Comparison of ENCODE assay signal across 8 mouse cellular contexts in the genomic region with DNA sequence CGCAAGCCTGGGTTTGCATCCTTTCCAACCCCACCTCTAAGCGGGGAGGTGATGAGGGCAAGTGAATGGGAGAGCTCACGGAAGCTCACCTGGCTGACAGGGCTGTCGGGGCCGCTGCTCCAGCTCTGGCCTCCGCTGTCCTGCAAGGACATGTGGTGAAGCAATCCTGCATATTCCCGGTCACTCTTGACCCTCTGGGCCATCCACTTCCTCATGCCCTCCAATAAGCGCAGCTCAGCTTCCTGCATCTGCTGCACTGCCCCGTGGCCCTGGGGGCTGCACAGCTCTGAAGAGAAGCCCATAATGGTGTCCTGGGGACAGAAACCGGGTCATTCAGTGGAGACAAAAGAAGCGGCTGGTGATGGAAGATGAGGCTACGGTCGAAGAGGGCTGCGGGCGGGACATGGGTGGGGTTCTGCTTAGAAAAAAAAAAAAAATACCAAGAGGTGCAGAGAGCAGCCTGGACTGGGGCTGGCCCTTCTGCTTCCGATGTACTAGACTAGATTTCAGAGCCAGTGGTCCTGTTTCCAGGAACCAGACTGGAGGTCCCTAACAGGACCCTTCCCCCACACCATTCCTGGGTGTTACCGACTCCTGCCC. TPM values are rescaled to one million over a fixed set of nuclear protein-coding genes. Genes with fewer than 3 reads are reported as not detected.
DNase-seq lines count a peak whose midpoint lies in the region; ATAC-seq lines count a peak whose summit lies in the region.

No protein-coding gene starts in this region.

- 22% methylated on average over 17 of the region's 17 CpGs for WGBS in forebrain, embryonic 11.5 days
- 39% methylated on average over 17 of the region's 17 CpGs for WGBS in forebrain, embryonic 16.5 days
- WGBS in embryonic facial prominence, embryonic 14.5 days: 33% methylated on average over 17 of the region's 17 CpGs
- WGBS in intestine, embryonic 14.5 days: 43% methylated on average over 17 of the region's 17 CpGs
- WGBS in stomach, embryonic 14.5 days: 38% methylated on average over 17 of the region's 17 CpGs

- 0 out of 2 replicates have a peak, but pooled peaks have one; percentile 49 for ATAC-seq in forebrain, embryonic 11.5 days (replicated peaks; ENCODE audit: low FRiP score)
- no peak for ATAC-seq in forebrain, embryonic 16.5 days
- ATAC-seq in embryonic facial prominence, embryonic 14.5 days (ENCODE audit: low read depth): no peak; the same call in 1 of the 2 replicates
- ATAC-seq in intestine, embryonic 14.5 days (replicated peaks; ENCODE audit: low FRiP score, low TSS enrichment, low read depth): no peak
- no peak for ATAC-seq in stomach, embryonic 14.5 days (ENCODE audit: insufficient number of reproducible peaks, insufficient read depth, low FRiP score, low read depth)

- peak overlapping the region; percentile 43; the same call in 1 of the 2 replicates for H3K4me2 ChIP-seq in forebrain, embryonic 11.5 days (ENCODE audit: low read depth, low read length, severe bottlenecking)
- no peak overlapping the region for H3K4me2 ChIP-seq in forebrain, embryonic 16.5 days (ENCODE audit: low read length)
- peak overlapping the region; percentile 54 for H3K4me2 ChIP-seq in embryonic facial prominence, embryonic 14.5 days (ENCODE audit: low read depth, low read length)
- peak overlapping the region; percentile 46 for H3K4me2 ChIP-seq in intestine, embryonic 14.5 days (ENCODE audit: low read length)
- peak overlapping the region; percentile 45 for H3K4me2 ChIP-seq in stomach, embryonic 14.5 days (replicated peaks; ENCODE audit: low read depth, low read length)

- H3K9ac ChIP-seq in forebrain, embryonic 11.5 days (ENCODE audit: low read length): peak overlapping the region; percentile 58
- H3K9ac ChIP-seq in forebrain, embryonic 16.5 days (replicated peaks; ENCODE audit: low read depth, low read length): no peak overlapping the region
- peak overlapping the region; percentile 45 for H3K9ac ChIP-seq in embryonic facial prominence, embryonic 14.5 days (ENCODE audit: low read depth, low read length)
- H3K9ac ChIP-seq in intestine, embryonic 14.5 days (ENCODE audit: low read length): peak overlapping the region; percentile 43
- H3K9ac ChIP-seq in stomach, embryonic 14.5 days (replicated peaks; ENCODE audit: low read depth, low read length): peak overlapping the region; percentile 11

- H3K27ac ChIP-seq in forebrain, embryonic 11.5 days (ENCODE audit: low read depth, low read length): no peak overlapping the region
- H3K27ac ChIP-seq in forebrain, embryonic 16.5 days (ENCODE audit: low read length): no peak overlapping the region
- peak overlapping the region; percentile 65 for H3K27ac ChIP-seq in embryonic facial prominence, embryonic 14.5 days (replicated peaks; ENCODE audit: low read depth, low read length)
- H3K27ac ChIP-seq in intestine, embryonic 14.5 days (ENCODE audit: low read depth): peak overlapping the region; percentile 35; the same call in 1 of the 2 replicates
- peak overlapping the region; percentile 18; the same call in 1 of the 2 replicates for H3K27ac ChIP-seq in stomach, embryonic 14.5 days (ENCODE audit: low read length)

- DNase-seq in forebrain, embryonic 11.5 days (ENCODE audit: low spot score): no peak
- DNase-seq in embryonic facial prominence, embryonic 14.5 days (ENCODE audit: low spot score): no peak
- no peak for DNase-seq in intestine, embryonic 14.5 days (ENCODE audit: low spot score)
- DNase-seq in lung, postnatal 10 days: peak; percentile 48
- no peak for DNase-seq in ovary, adult 18-20 months (ENCODE audit: low spot score)
- no peak for DNase-seq in Muller cell, postnatal 12 days (ENCODE audit: inconsistent ontology term)

- peaks cover 9% of the 10 kb centered on the region; the same call in 1 of the 2 replicates for H3K27me3 ChIP-seq in forebrain, embryonic 11.5 days (ENCODE audit: control insufficient read depth, insufficient read depth, low read length)
- H3K27me3 ChIP-seq in forebrain, embryonic 16.5 days (replicated peaks; ENCODE audit: control insufficient read depth, insufficient read depth, low read length): peaks cover 7% of the 10 kb centered on the region
- no peaks in the 10 kb centered on the region for H3K27me3 ChIP-seq in embryonic facial prominence, embryonic 14.5 days (replicated peaks; ENCODE audit: control insufficient read depth, insufficient read depth, low read length)
- H3K27me3 ChIP-seq in intestine, embryonic 14.5 days (replicated peaks; ENCODE audit: control insufficient read depth, insufficient read depth, low read length): no peaks in the 10 kb centered on the region
- H3K27me3 ChIP-seq in stomach, embryonic 14.5 days (ENCODE audit: control insufficient read depth, insufficient read depth, low read length): no peaks in the 10 kb centered on the region

- no peaks in the 10 kb centered on the region; the same call in 1 of the 2 replicates for H3K36me3 ChIP-seq in forebrain, embryonic 11.5 days (ENCODE audit: control insufficient read depth, insufficient read depth, low read length)
- peaks cover 2% of the 10 kb centered on the region for H3K36me3 ChIP-seq in forebrain, embryonic 16.5 days (ENCODE audit: control insufficient read depth, insufficient read depth)
- peaks cover 33% of the 10 kb centered on the region for H3K36me3 ChIP-seq in embryonic facial prominence, embryonic 14.5 days (ENCODE audit: control insufficient read depth, insufficient read depth, low read length)
- H3K36me3 ChIP-seq in intestine, embryonic 14.5 days (ENCODE audit: control insufficient read depth, insufficient read depth, low read length): peaks cover 22% of the 10 kb centered on the region
- peaks cover 20% of the 10 kb centered on the region for H3K36me3 ChIP-seq in stomach, embryonic 14.5 days (ENCODE audit: control insufficient read depth, insufficient read depth, low read length)

- peak overlapping the region; percentile 17; the same call in 1 of the 2 replicates for H3K4me3 ChIP-seq in forebrain, embryonic 11.5 days (ENCODE audit: low read depth, low read length)
- no peak overlapping the region for H3K4me3 ChIP-seq in forebrain, embryonic 16.5 days (replicated peaks; ENCODE audit: low read length)
- peak overlapping the region; percentile 33 for H3K4me3 ChIP-seq in embryonic facial prominence, embryonic 14.5 days (ENCODE audit: low read depth, low read length)
- H3K4me3 ChIP-seq in intestine, embryonic 14.5 days (ENCODE audit: low read depth, low read length): peak overlapping the region; percentile 16
- peak overlapping the region; percentile 17 for H3K4me3 ChIP-seq in stomach, embryonic 14.5 days (ENCODE audit: low read depth, low read length)

- no peaks in the 10 kb centered on the region for H3K9me3 ChIP-seq in forebrain, embryonic 11.5 days (ENCODE audit: control insufficient read depth, low read length)
- H3K9me3 ChIP-seq in forebrain, embryonic 16.5 days (ENCODE audit: control insufficient read depth, low read length): no peaks in the 10 kb centered on the region
- H3K9me3 ChIP-seq in embryonic facial prominence, embryonic 14.5 days (ENCODE audit: control insufficient read depth, low read length): no peaks in the 10 kb centered on the region
- no peaks in the 10 kb centered on the region for H3K9me3 ChIP-seq in intestine, embryonic 14.5 days (ENCODE audit: control insufficient read depth, low read length)
- H3K9me3 ChIP-seq in stomach, embryonic 14.5 days (ENCODE audit: control insufficient read depth, low read depth, low read length): no peaks in the 10 kb centered on the region

- H3K4me1 ChIP-seq in forebrain, embryonic 11.5 days (replicated peaks; ENCODE audit: control insufficient read depth, insufficient read depth, low read length): peaks cover 12% of the 10 kb centered on the region
- peaks cover 5% of the 10 kb centered on the region; the same call in 1 of the 2 replicates for H3K4me1 ChIP-seq in forebrain, embryonic 16.5 days (replicated peaks; ENCODE audit: control insufficient read depth, insufficient read depth, low read length)
- peaks cover 4% of the 10 kb centered on the region for H3K4me1 ChIP-seq in embryonic facial prominence, embryonic 14.5 days (ENCODE audit: control insufficient read depth, insufficient read depth, low read length)
- H3K4me1 ChIP-seq in intestine, embryonic 14.5 days (replicated peaks; ENCODE audit: control insufficient read depth, insufficient read depth, low read length): no peaks in the 10 kb centered on the region
- H3K4me1 ChIP-seq in stomach, embryonic 14.5 days (ENCODE audit: control insufficient read depth, insufficient read depth, low read length): peaks cover 6% of the 10 kb centered on the region; the same call in 1 of the 2 replicates

RNA-seq across cellular contexts. Expression of gene Fes, which starts 0.6 kb away (rescaled TPM):
- polyA plus RNA-seq in forebrain, embryonic 11.5 days (2014; fragmentation: Nextera tagmentation; extraction: Ambion mirVana): 7.7 and 8.3 TPM in 2 replicates
- polyA plus RNA-seq in forebrain, embryonic 16.5 days (2015; fragmentation: Nextera tagmentation; extraction: Ambion mirVana): 2.8 and 4.7 TPM in 2 replicates
- 14.6 and 15.7 TPM in 2 replicates for polyA plus RNA-seq in embryonic facial prominence, embryonic 14.5 days (2014; fragmentation: Nextera tagmentation; extraction: Ambion mirVana)
- polyA plus RNA-seq in intestine, embryonic 14.5 days (2014; fragmentation: Nextera tagmentation; extraction: Ambion mirVana): 8.0 and 10.1 TPM in 2 replicates
- 9.1 and 9.5 TPM in 2 replicates for polyA plus RNA-seq in stomach, embryonic 14.5 days (2014; fragmentation: Nextera tagmentation; extraction: Ambion mirVana)

RNA-seq across cellular contexts. Expression of gene Man2a2, which starts 16.0 kb away (rescaled TPM):
- polyA plus RNA-seq in forebrain, embryonic 11.5 days (2014; fragmentation: Nextera tagmentation; extraction: Ambion mirVana): 16.1 and 18.8 TPM in 2 replicates
- 19.9 and 24.0 TPM in 2 replicates for polyA plus RNA-seq in forebrain, embryonic 16.5 days (2015; fragmentation: Nextera tagmentation; extraction: Ambion mirVana)
- polyA plus RNA-seq in embryonic facial prominence, embryonic 14.5 days (2014; fragmentation: Nextera tagmentation; extraction: Ambion mirVana): 15.7 and 19.3 TPM in 2 replicates
- polyA plus RNA-seq in intestine, embryonic 14.5 days (2014; fragmentation: Nextera tagmentation; extraction: Ambion mirVana): 17.4 and 18.8 TPM in 2 replicates
- 18.3 and 19.8 TPM in 2 replicates for polyA plus RNA-seq in stomach, embryonic 14.5 days (2014; fragmentation: Nextera tagmentation; extraction: Ambion mirVana)

RNA-seq across cellular contexts. Expression of gene Furin, which starts 18.1 kb away (rescaled TPM):
- polyA plus RNA-seq in forebrain, embryonic 11.5 days (2014; fragmentation: Nextera tagmentation; extraction: Ambion mirVana): 6.0 and 6.2 TPM in 2 replicates
- polyA plus RNA-seq in forebrain, embryonic 16.5 days (2015; fragmentation: Nextera tagmentation; extraction: Ambion mirVana): 4.4 TPM in 2 replicates
- 17.2 and 18.4 TPM in 2 replicates for polyA plus RNA-seq in embryonic facial prominence, embryonic 14.5 days (2014; fragmentation: Nextera tagmentation; extraction: Ambion mirVana)
- polyA plus RNA-seq in intestine, embryonic 14.5 days (2014; fragmentation: Nextera tagmentation; extraction: Ambion mirVana): 10.3 and 10.6 TPM in 2 replicates
- polyA plus RNA-seq in stomach, embryonic 14.5 days (2014; fragmentation: Nextera tagmentation; extraction: Ambion mirVana): 10.8 and 12.4 TPM in 2 replicates

RNA-seq across cellular contexts. Expression of gene Hddc3, which starts 44.2 kb away (rescaled TPM):
- 23.8 and 31.0 TPM in 2 replicates for polyA plus RNA-seq in forebrain, embryonic 11.5 days (2014; fragmentation: Nextera tagmentation; extraction: Ambion mirVana)
- polyA plus RNA-seq in forebrain, embryonic 16.5 days (2015; fragmentation: Nextera tagmentation; extraction: Ambion mirVana): 22.5 and 23.8 TPM in 2 replicates
- polyA plus RNA-seq in embryonic facial prominence, embryonic 14.5 days (2014; fragmentation: Nextera tagmentation; extraction: Ambion mirVana): 19.6 and 22.8 TPM in 2 replicates
- polyA plus RNA-seq in intestine, embryonic 14.5 days (2014; fragmentation: Nextera tagmentation; extraction: Ambion mirVana): 19.8 and 19.9 TPM in 2 replicates
- polyA plus RNA-seq in stomach, embryonic 14.5 days (2014; fragmentation: Nextera tagmentation; extraction: Ambion mirVana): 24.3 and 26.5 TPM in 2 replicates

RNA-seq across cellular contexts. Expression of gene Unc45a, which starts 46.3 kb away (rescaled TPM):
- polyA plus RNA-seq in forebrain, embryonic 11.5 days (2014; fragmentation: Nextera tagmentation; extraction: Ambion mirVana): 31.1 and 36.1 TPM in 2 replicates
- polyA plus RNA-seq in forebrain, embryonic 16.5 days (2015; fragmentation: Nextera tagmentation; extraction: Ambion mirVana): 47.7 and 56.3 TPM in 2 replicates
- polyA plus RNA-seq in embryonic facial prominence, embryonic 14.5 days (2014; fragmentation: Nextera tagmentation; extraction: Ambion mirVana): 34.1 and 39.7 TPM in 2 replicates
- 29.9 and 34.2 TPM in 2 replicates for polyA plus RNA-seq in intestine, embryonic 14.5 days (2014; fragmentation: Nextera tagmentation; extraction: Ambion mirVana)
- polyA plus RNA-seq in stomach, embryonic 14.5 days (2014; fragmentation: Nextera tagmentation; extraction: Ambion mirVana): 28.6 and 29.4 TPM in 2 replicates

Comparison
In these comparisons a context has a peak if more than half of its experiments do, and no peak if none do; other contexts are left out.
1. H3K27ac ChIP-seq: peak in embryonic facial prominence, embryonic 14.5 days (single experiment), intestine, embryonic 14.5 days (single experiment) and stomach, embryonic 14.5 days (single experiment); none in forebrain, embryonic 11.5 days (single experiment) and forebrain, embryonic 16.5 days (single experiment).